Mouse (Mus musculus) G1E (cell line): ENCODE measurements at regions not wholly inside any gene's neighbourhood (a gene's known extent, or its start where the extent isn't known, plus 50 kb on each side); places are given as distances from the start of the nearest gene placed in this dataset.

Source experiments
- ATAC-seq: 2 replicates; pipeline ENCODE4 v1.8.0; 2016; ENCODE audit warnings: mild to moderate bottlenecking; ENCODE audit not compliant: insufficient number of reproducible peaks, poor library complexity, low FRiP score, severe bottlenecking; ENCODE audit errors: extremely low read depth
- DNase-seq: peaks from one replicate; pipeline ENCODE4 v3.0.0; 2012; ENCODE audit warnings: low spot score
- H3K27me3 ChIP-seq: 2 replicates; pipeline ENCODE4 v1.6.1; 2012; ENCODE audit warnings: mild to moderate bottlenecking, low read length, inconsistent platforms; ENCODE audit not compliant: insufficient read depth
- H3K36me3 ChIP-seq: replicated peaks from 2 replicates; pipeline ENCODE3; 2012; ENCODE audit warnings: mild to moderate bottlenecking, inconsistent platforms
- H3K4me1 ChIP-seq: 2 replicates; pipeline ENCODE4 v1.6.1; 2012; ENCODE audit warnings: low read depth, low read length, inconsistent platforms, mixed read lengths; ENCODE audit not compliant: insufficient read depth
- H3K4me3 ChIP-seq: 2 replicates; pipeline ENCODE4 v1.5.1; 2012; ENCODE audit warnings: low read depth, mild to moderate bottlenecking, inconsistent platforms, low read length, moderate library complexity, mixed read lengths
- H3K9me3 ChIP-seq: replicated peaks from 2 replicates; pipeline ENCODE4 v1.6.1; 2012; ENCODE audit warnings: inconsistent platforms
- CTCF ChIP-seq: IDR thresholded peaks from 2 replicates; pipeline ENCODE4 v1.5.1; 2012; ENCODE audit warnings: low read depth, low read length, inconsistent platforms, mixed read lengths
- GATA1 ChIP-seq: IDR thresholded peaks from 2 replicates; pipeline ENCODE4 v1.6.1; 2012; ENCODE audit warnings: borderline replicate concordance, low read length, inconsistent platforms, mixed read lengths
- GATA2 ChIP-seq: IDR thresholded peaks from 2 replicates; pipeline ENCODE4 v1.6.1; 2012; ENCODE audit warnings: low read depth, low read length, inconsistent platforms, borderline replicate concordance
- POLR2AphosphoS5 ChIP-seq: IDR thresholded peaks from 2 replicates; pipeline ENCODE4 v1.6.1; 2012; ENCODE audit warnings: low read depth, low read length, inconsistent platforms; ENCODE audit not compliant: insufficient replicate concordance
- TAL1 ChIP-seq: conservative IDR thresholded peaks from 2 replicates; pipeline ENCODE4 v1.6.1; 2012; ENCODE audit warnings: low read depth, low read length, inconsistent platforms, mixed read lengths

- ATAC-seq (no peak), DNase-seq (no peak)
- H3K9me3 ChIP-seq, result no peaks in the 10 kb centered on the region
- H3K27me3 ChIP-seq, result no peaks in the 10 kb centered on the region
- no peak for TF ChIP-seq POLR2AphosphoS5
- no peak for TF ChIP-seq GATA2
- no peak for TF ChIP-seq TAL1
- no peak for TF ChIP-seq CTCF
- TF ChIP-seq GATA1, result no peak
- H3K4me3 ChIP-seq, result no peak overlapping the region
- no peaks in the 10 kb centered on the region for H3K4me1 ChIP-seq
- H3K36me3 ChIP-seq, result no peaks in the 10 kb centered on the region
Observed at GRCm38 (mm10) chr11:44146419-44146818, 245.4 kb upstream of the Adra1b start.

GRCm38 (mm10) chr11:44153576-44153975, 246.3 kb upstream of the Il12b start:
- no peaks in the 10 kb centered on the region for H3K4me1 ChIP-seq
- H3K4me3 ChIP-seq, result no peak overlapping the region
- H3K9me3 ChIP-seq, result no peaks in the 10 kb centered on the region
- H3K36me3 ChIP-seq, result no peaks in the 10 kb centered on the region
- DNase-seq, result no peak
- 0 out of 2 replicates have a peak, but pooled peaks cover 2% of the 10 kb centered on the region for H3K27me3 ChIP-seq
- no peak for ATAC-seq
- TF ChIP-seq CTCF (no peak), GATA1 (no peak), TAL1 (no peak), GATA2 (no peak), POLR2AphosphoS5 (no peak)

DNA sequence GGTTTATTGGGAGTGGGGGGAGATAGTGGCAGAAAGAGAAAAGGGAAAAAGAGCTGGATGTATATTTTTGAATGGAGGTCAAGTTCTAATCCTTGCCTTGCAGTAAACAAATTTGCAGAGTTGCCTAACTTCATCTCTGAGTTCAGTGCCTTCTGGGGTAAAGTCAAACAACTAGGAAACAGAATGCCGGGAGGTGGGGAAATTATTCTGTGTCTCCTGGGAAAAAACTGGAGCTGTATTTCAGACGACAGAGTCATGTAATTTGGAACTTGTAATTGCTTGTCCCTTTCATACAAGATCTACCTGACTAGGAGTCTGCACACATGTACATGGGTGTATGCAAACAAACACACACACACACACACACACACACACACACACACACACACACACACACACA, 244.3 kb upstream of the Il12b start:
- no peak for DNase-seq
- TF ChIP-seq GATA2, result no peak
- 0 out of 2 replicates have a peak, but pooled peaks cover 2% of the 10 kb centered on the region for H3K27me3 ChIP-seq
- H3K4me3 ChIP-seq, result no peak overlapping the region
- H3K4me1 ChIP-seq, result no peaks in the 10 kb centered on the region
- H3K36me3 ChIP-seq, result no peaks in the 10 kb centered on the region
- ATAC-seq, result no peak
- no peaks in the 10 kb centered on the region for H3K9me3 ChIP-seq

DNA sequence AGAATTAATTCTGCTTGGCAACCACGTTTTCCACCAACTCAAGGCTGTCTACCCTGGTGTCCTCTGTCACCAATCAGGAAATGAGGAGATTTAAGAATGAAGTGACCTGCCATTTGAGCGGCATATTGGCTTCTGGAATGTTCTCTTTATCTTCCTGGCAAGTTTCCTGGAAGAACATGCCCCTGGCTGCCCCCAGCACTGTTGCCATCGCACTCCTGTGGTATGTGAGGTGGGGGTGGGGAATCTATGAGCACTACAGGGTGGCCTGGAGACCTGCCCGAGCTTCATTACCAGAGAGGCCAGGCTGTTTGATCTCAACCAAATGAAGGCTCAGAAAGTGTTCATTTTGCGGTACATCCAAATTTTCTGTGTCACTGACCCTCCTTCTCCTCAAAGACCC, 243.8 kb upstream of the Il12b start:
- TF ChIP-seq GATA2, result no peak
- TF ChIP-seq CTCF, result no peak
- TF ChIP-seq POLR2AphosphoS5, result no peak
- TF ChIP-seq TAL1, result no peak
- TF ChIP-seq GATA1, result no peak
- no peak for ATAC-seq
- Histone ChIP-seq H3K36me3 (no peaks in the 10 kb centered on the region), H3K4me1 (no peaks in the 10 kb centered on the region), H3K27me3 (0 out of 2 replicates have a peak, but pooled peaks cover 2% of the 10 kb centered on the region), H3K9me3 (no peaks in the 10 kb centered on the region), H3K4me3 (no peak overlapping the region)
- no peak for DNase-seq

DNA sequence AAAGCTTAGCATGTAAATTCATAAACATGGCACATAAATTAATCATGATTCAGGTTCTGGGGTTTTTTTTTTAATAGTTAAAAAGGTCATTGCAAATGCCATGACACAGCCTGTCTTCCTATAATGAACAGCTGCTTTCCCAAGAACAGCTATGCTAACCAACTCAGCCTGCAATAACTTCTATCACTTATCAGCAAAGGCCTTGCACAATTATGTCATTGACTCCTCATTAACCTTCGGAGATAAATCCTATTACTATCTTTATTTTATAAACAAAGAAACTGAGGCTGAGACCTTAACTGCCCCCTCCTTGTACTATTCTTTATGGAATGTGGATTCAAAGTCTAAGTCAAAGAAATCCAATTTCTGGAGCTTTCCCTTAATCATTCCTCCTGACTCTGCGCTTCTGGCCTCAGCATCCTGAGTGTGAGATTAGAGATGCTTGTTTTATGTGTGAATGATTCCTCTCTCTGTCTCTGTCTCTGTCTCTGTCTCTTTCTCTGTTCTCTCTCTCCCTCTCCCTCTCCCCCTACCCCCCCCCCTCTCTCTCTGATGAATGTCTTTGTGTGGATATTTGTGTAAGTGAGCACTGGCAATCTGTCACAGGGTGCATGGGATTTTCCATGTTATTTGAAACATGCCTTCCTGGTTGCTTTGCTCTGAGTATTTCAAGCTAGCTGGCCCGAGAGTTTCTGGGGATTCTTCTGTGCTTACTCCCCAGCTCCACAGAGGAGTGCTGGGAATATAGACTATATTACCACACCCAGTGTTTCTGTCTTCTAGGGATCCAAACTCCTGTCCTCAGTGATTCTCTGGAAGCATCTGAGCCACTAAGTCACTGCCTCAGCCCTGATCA, 243.1 kb upstream of the Il12b start:
- ATAC-seq (no peak), DNase-seq (no peak)
- H3K4me1 ChIP-seq, result no peaks in the 10 kb centered on the region
- 0 out of 2 replicates have a peak, but pooled peaks cover 2% of the 10 kb centered on the region for H3K27me3 ChIP-seq
- TF ChIP-seq TAL1, result no peak
- H3K9me3 ChIP-seq, result no peaks in the 10 kb centered on the region
- no peaks in the 10 kb centered on the region for H3K36me3 ChIP-seq
- no peak overlapping the region for H3K4me3 ChIP-seq

- H3K36me3 ChIP-seq, result no peaks in the 10 kb centered on the region
- DNase-seq (no peak), ATAC-seq (no peak)
- no peaks in the 10 kb centered on the region for H3K9me3 ChIP-seq
- no peak overlapping the region for H3K4me3 ChIP-seq
- TF ChIP-seq POLR2AphosphoS5, result no peak
- TF ChIP-seq TAL1, result no peak
- no peaks in the 10 kb centered on the region for H3K4me1 ChIP-seq
- 0 out of 2 replicates have a peak, but pooled peaks cover 2% of the 10 kb centered on the region for H3K27me3 ChIP-seq
Observed at GRCm38 (mm10) chr11:44158236-44158635, 241.6 kb upstream of the Il12b start.

DNA sequence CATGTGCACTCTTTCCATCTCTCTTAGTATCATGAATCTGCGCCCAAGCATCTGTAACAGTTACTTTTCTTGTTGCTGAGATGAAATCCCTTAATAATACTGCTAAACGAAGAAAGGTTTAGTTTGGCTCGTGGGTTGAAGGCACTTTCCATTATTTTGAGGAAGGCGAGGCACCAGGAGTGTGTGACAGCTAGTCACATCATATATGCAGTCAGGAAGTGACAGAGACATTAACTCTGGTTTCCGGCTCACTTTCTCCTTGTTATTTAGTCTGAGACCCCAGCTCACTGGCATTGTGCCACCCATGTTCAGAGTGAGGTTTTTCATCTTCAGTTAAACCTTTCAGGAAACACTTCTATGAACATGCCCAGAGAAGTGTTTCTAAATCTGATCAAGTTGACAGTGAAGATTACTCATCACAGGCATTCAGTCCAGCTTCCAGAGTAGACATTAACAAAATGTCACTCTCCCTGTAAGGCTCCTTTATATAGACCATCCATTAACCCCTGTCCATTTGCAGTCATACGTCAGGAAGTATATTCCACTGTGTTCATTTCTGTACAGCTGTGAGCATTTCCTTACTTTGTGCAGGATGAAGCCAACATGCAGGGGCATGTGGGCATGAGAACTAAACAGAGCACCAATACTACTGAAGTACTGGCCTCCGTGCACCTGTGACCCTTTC, 238.0 kb upstream of the Il12b start:
- Histone ChIP-seq H3K4me3 (no peak overlapping the region), H3K4me1 (no peaks in the 10 kb centered on the region), H3K9me3 (no peaks in the 10 kb centered on the region), H3K36me3 (no peaks in the 10 kb centered on the region), H3K27me3 (no peaks in the 10 kb centered on the region)
- ATAC-seq, result no peak
- no peak for TF ChIP-seq POLR2AphosphoS5
- no peak for TF ChIP-seq CTCF
- no peak for TF ChIP-seq GATA1
- TF ChIP-seq GATA2, result no peak
- TF ChIP-seq TAL1, result no peak
- no peak for DNase-seq
